Mouse (Mus musculus) intestine, postnatal 0 days (tissue): Measurements from ENCODE around the gene Chd2. TPM values are rescaled to one million over a fixed set of nuclear protein-coding genes. Genes with fewer than 3 reads are reported as not detected.
A peak's percentile ranks its signal among the peaks of the same experiment; 100 is the strongest.

Source experiments
- ATAC-seq: fragments of 200-750 bp; cut with Nextera tagmentation; 2 replicates; pipeline ENCODE4 v1.8.0; 2017; ENCODE audit warnings: mild to moderate bottlenecking, moderate TSS enrichment, moderate library complexity
- H3K27ac ChIP-seq: fragments of 300-500 bp; sonication (generic); 2 replicates; pipeline ENCODE4 v1.5.1; 2014; ENCODE audit warnings: mild to moderate bottlenecking, low read depth, low read length, moderate library complexity
- H3K27me3 ChIP-seq: fragments of 300-500 bp; sonication (generic); replicated peaks from 2 replicates; pipeline ENCODE4 v1.6.1; 2014; ENCODE audit warnings: low read length, mixed read lengths; ENCODE audit not compliant: control insufficient read depth, insufficient read depth
- H3K36me3 ChIP-seq: fragments of 300-500 bp; sonication (generic); 2 replicates; pipeline ENCODE4 v1.6.1; 2014; ENCODE audit warnings: mild to moderate bottlenecking, moderate library complexity; ENCODE audit not compliant: control insufficient read depth, insufficient read depth
- H3K4me1 ChIP-seq: fragments of 300-500 bp; sonication (generic); replicated peaks from 2 replicates; pipeline ENCODE4 v1.6.1; 2014; ENCODE audit warnings: antibody characterized with exemption, low read length, mixed read lengths; ENCODE audit not compliant: control insufficient read depth, insufficient read depth
- H3K4me2 ChIP-seq: fragments of 300-500 bp; sonication (generic); replicated peaks from 2 replicates; pipeline ENCODE4 v1.6.1; 2014; ENCODE audit warnings: low read depth, mild to moderate bottlenecking, moderate library complexity
- H3K4me3 ChIP-seq: fragments of 300-500 bp; sonication (generic); 2 replicates; pipeline ENCODE4 v1.5.1; 2014; ENCODE audit warnings: low read depth, low read length
- H3K9ac ChIP-seq: fragments of 300-500 bp; sonication (generic); 2 replicates; pipeline ENCODE4 v1.6.1; 2014; ENCODE audit warnings: mild to moderate bottlenecking, low read depth, low read length
- H3K9me3 ChIP-seq: fragments of 300-500 bp; sonication (generic); 2 replicates; pipeline ENCODE4 v1.6.1; 2016; ENCODE audit warnings: mixed run types; ENCODE audit not compliant: control insufficient read depth
- CTCF ChIP-seq: sonication (generic); IDR thresholded peaks from 2 replicates; pipeline ENCODE4 v1.5.1; 2016; ENCODE audit warnings: low read depth, mild to moderate bottlenecking, control low read depth, antibody characterized with exemption, moderate library complexity
- WGBS: fragments of 180-500 bp; shearing (Covaris S2); extraction: QIAGEN DNeasy Blood & Tissue Kit; methylation state at CpG from one replicate; pipeline ENCODE4 v1.1.7; 2014; 5-methylcytosine and 5-hydroxymethylcytosine counted together
- polyA plus RNA-seq: library from polyadenylated mRNA; unstranded; fragments of >200 nt; fragmentation: Nextera tagmentation; extraction: Ambion mirVana; gene quantifications from 2 replicates; pipeline ENCODE4 v1.2.1, GENCODE M21; 2015

The Chd2 gene
- polyA plus RNA-seq, 1 experiment from 2014 or later: 19.3 TPM

DNA sequence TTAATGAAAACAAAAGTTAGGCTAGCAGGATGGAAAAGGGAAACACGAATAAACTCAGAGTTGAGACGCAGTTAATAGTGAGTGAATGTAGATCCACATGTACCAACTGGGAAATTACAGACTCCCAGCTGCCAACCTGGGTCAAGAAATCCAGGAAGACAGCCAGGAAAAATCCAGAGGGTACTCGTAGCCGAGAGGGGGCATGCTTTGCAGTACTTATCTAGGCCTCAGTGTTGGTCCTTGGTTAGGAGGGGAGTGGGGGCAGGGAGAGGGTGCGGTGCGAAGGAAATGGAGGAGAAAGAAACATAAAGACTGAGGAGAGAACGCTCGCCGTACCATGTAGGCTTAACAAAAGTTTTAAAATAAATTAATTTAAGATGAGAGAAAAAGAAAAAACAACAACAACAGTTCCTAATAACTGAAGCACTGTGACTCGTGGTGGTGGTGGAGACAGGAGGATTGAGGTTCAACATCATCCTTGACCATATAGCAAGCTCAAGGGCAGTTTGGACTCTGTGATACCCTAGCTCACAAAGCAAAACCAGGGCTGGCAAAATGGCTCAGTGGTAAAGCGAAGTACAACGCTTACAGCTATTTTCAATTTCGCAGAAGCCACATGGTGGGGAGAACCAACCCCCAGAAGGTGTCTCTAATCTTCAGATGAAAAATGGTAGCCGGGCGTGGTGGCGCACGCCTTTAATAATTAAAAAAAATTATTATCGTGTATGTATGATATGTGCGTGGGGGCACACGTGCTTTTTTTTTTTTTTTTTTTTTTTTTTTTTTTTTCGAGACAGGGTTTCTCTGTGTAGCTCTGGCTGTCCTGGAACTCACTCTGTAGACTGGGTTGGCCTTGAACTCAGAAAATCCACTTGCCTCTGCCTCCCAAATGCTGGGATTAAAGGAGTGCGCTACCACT is 43.7 kb upstream of the Chd2 start:
- no peak for TF ChIP-seq CTCF
- Histone ChIP-seq H3K36me3 (no peaks in the 10 kb centered on the region), H3K4me1 (peaks cover 21% of the 10 kb centered on the region), H3K27me3 (no peaks in the 10 kb centered on the region), H3K27ac (peak overlapping the region; percentile 65), H3K9ac (no peak overlapping the region), H3K9me3 (no peaks in the 10 kb centered on the region), H3K4me2 (0 out of 2 replicates have a peak overlapping the region, but pooled peaks have one; percentile 3), H3K4me3 (no peak overlapping the region)
- ATAC-seq: no peak
- WGBS: 73% methylated on average over 22 of the region's 22 CpGs

DNA sequence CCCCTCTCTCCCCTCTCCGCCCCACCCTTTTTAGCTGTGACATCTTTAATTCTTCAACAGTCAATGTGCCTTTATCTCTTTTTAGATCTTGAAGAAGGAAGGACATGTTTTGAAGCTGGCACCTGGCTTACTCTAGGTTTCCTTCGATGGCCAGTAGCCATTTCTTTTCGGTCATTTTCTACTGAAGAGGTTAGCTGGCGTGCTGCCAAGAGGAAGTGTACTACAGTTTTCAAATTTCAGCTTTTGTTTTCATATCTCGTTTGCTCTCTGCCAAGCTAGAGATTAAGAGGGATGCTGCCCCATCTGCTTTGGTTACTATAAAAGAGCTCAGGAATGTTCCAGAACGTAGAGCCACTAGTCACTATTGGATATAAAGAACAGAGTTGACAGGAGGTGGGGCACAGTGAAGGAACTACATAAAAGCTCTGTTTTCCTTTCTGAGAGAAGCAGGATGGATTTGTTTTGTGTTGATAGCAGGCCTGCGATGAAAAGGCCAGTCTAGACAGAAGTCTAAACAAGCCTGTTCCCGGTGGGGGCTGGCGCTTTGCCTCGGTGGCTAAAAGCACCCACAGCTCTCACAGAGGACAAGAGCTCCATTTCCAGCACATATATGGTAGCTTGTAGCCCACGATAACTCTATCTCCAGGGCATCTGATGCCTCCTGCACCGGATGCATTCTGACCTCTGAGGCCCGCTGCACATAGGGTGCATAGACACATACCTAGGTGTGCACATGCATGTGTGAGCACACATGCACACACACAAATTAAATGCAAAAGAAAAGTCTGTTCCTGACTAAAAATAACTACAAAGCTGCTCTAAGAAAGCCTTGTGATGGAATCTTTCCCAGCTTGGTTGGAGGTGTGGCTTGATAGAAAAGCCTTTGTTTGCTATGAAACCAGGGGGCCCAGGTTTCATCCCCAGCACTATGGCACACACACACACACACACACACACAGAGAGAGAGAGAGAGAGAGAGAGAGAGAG is 42.7 kb upstream of the Chd2 start:
- no peak for ATAC-seq
- no peak overlapping the region for H3K4me3 ChIP-seq
- no peaks in the 10 kb centered on the region for H3K27me3 ChIP-seq

DNA sequence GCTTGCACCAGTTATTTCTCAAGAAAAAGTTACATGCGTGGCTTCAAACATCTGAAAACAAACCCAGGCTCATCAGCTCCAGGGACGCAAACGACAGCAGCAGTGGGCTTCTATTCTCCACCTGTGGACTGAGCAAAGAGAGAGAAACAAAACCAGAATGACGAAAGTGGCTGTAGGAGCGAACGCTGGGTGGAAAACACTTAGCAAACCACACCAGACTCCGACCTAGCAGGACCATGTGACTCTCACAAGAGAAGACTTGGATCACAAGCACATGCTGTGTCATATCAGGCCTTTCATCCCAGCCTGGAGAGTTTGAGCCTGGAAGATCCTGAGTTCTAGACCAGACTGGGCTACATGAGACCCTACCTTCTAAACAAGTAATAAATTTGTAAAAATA is 41.8 kb upstream of the Chd2 start:
- Histone ChIP-seq H3K27ac (peak overlapping the region; percentile 65), H3K4me3 (no peak overlapping the region), H3K4me2 (no peak overlapping the region), H3K9me3 (no peaks in the 10 kb centered on the region), H3K9ac (no peak overlapping the region), H3K36me3 (no peaks in the 10 kb centered on the region), H3K27me3 (no peaks in the 10 kb centered on the region), H3K4me1 (peaks cover 21% of the 10 kb centered on the region)
- TF ChIP-seq CTCF: no peak
- no peak for ATAC-seq
- 76% methylated on average over 7 of the region's 7 CpGs for WGBS

More for the DNA sequence above, 42.7 kb upstream of the Chd2 start:
- H3K9me3 ChIP-seq: no peaks in the 10 kb centered on the region
- H3K4me1 ChIP-seq: peaks cover 21% of the 10 kb centered on the region
- WGBS: 13% methylated on average over 13 of the region's 13 CpGs
- H3K4me2 ChIP-seq: peak overlapping the region; percentile 24; the same call in 1 of the 2 replicates
- H3K9ac ChIP-seq: no peak overlapping the region
- no peak for TF ChIP-seq CTCF
- H3K27ac ChIP-seq: peak overlapping the region; percentile 65
- no peaks in the 10 kb centered on the region for H3K36me3 ChIP-seq

DNA sequence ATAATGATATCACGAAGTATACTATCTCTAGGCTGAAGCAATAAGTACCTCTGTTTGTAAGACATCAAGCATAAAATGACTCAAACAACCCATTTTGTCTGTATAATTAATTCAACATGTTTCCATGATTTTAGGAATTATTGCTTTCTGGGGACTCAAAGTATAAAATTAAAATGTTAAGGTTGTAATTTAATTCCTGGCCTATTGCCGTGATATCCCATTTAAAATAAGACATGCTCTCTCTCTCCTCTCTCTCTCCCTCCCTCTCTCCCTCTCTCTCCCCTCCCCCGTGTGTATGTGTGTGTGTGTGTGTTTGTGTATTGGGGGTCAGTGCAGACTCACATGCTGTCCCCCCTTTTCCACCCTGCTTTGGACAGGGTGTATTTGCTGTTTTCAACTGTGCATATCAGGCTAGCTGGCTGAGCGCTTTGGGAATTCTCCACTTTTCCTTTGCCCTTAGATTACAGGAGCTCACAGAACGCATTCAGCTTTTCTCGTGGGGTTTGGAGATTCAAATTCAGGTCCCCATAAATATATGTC is 40.3 kb upstream of the Chd2 start:
- ATAC-seq: no peak
- Histone ChIP-seq H3K27ac (no peak overlapping the region), H3K4me3 (no peak overlapping the region), H3K4me1 (peaks cover 25% of the 10 kb centered on the region), H3K4me2 (no peak overlapping the region), H3K9ac (no peak overlapping the region), H3K9me3 (no peaks in the 10 kb centered on the region), H3K27me3 (no peaks in the 10 kb centered on the region), H3K36me3 (no peaks in the 10 kb centered on the region)
- 73% methylated on average over 6 of the region's 6 CpGs for WGBS
- TF ChIP-seq CTCF: no peak

DNA sequence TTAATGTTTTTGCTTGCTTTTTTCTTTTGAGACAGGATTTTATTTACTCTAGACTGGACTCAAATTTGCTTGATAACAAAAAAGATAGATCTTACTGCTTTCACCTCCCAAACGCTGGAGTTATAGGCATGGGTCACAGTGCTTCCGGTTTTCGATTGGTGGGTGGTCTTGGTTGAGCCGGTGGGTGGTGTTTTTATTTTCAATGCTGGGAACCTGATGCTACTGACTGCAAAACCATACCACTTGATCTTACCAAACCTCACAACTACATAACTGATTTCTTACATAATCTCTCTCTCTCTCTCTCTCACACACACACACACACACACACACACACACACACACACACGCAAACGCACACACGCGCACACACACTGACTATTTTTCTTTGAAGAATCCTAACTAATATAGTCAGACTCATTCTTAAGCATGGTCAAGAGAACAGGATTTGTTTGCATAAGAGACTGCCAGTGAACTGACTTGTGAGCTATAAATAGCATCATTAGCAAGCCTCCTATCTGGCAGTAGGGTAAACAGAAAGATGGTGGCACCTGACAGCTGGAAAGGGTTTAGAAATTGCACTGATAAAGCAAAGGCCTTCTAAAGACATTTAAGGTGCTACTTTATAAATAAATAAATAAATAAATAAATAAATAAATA is 37.6 kb upstream of the Chd2 start:
- peaks cover 18% of the 10 kb centered on the region for H3K4me1 ChIP-seq
- H3K4me3 ChIP-seq: no peak overlapping the region
- no peaks in the 10 kb centered on the region for H3K9me3 ChIP-seq
- H3K27me3 ChIP-seq: no peaks in the 10 kb centered on the region
- no peaks in the 10 kb centered on the region for H3K36me3 ChIP-seq
- peak overlapping the region; percentile 43; the same call in 1 of the 2 replicates for H3K27ac ChIP-seq
- H3K9ac ChIP-seq: no peak overlapping the region
- no peak for ATAC-seq
- WGBS: 8% methylated on average over 8 of the region's 8 CpGs
- no peak for TF ChIP-seq CTCF
- H3K4me2 ChIP-seq: no peak overlapping the region
